Mouse (Mus musculus): ENCODE results near the gene Gm45716.

Gene Gm45716

GRCm38 (mm10) chr11:90187441-90187840 lies at the start of gene Gm45716:
TSS of gene Gm45716 (plus strand) at chr11:90187683.
- DNase-seq (ENCODE audit: low read depth, low spot score), result no peak

- no peak for DNase-seq (ENCODE audit: low read depth, low spot score)
Observed at GRCm38 (mm10) chr11:90142393-90142792, 45.1 kb upstream of the Gm45716 start.

GRCm38 (mm10) chr11:90142936-90143335 lies 44.5 kb upstream of the Gm45716 start:
- DNase-seq (ENCODE audit: low read depth, low spot score), result no peak

- no peak for DNase-seq (ENCODE audit: low read depth, low spot score)
Observed at GRCm38 (mm10) chr11:90146086-90146860, 41.2 kb upstream of the Gm45716 start.

- no peak for DNase-seq (ENCODE audit: low read depth, low spot score)
Observed at GRCm38 (mm10) chr11:90155066-90155465, 32.4 kb upstream of the Gm45716 start.

GRCm38 (mm10) chr11:90155466-90155865 lies 32.0 kb upstream of the Gm45716 start:
- no peak for DNase-seq (ENCODE audit: low read depth, low spot score)

- DNase-seq (ENCODE audit: low read depth, low spot score), result peak; percentile 37
Observed at GRCm38 (mm10) chr11:90167771-90168170, 19.7 kb upstream of the Gm45716 start.

- DNase-seq (ENCODE audit: low read depth, low spot score), result no peak
Observed at GRCm38 (mm10) chr11:90168338-90169065, 19.0 kb upstream of the Gm45716 start.

- no peak for DNase-seq (ENCODE audit: low read depth, low spot score)
Observed at GRCm38 (mm10) chr11:90169200-90170013, 18.1 kb upstream of the Gm45716 start.

GRCm38 (mm10) chr11:90170014-90170320 lies 17.5 kb upstream of the Gm45716 start:
- DNase-seq (ENCODE audit: low read depth, low spot score), result peak; percentile 45

- DNase-seq (ENCODE audit: low read depth, low spot score), result no peak
Observed at GRCm38 (mm10) chr11:90172331-90172730, 15.2 kb upstream of the Gm45716 start.

- DNase-seq (ENCODE audit: low read depth, low spot score), result no peak
Observed at GRCm38 (mm10) chr11:90175634-90176300, 11.7 kb upstream of the Gm45716 start.

- DNase-seq (ENCODE audit: low read depth, low spot score), result no peak
Observed at GRCm38 (mm10) chr11:90177389-90177788, 10.1 kb upstream of the Gm45716 start.

GRCm38 (mm10) chr11:90183361-90183760 lies 4.1 kb upstream of the Gm45716 start:
- peak; percentile 39 for DNase-seq (ENCODE audit: low read depth, low spot score)

- DNase-seq (ENCODE audit: low read depth, low spot score), result no peak
Observed at GRCm38 (mm10) chr11:90184756-90185155, 2.7 kb upstream of the Gm45716 start.

- DNase-seq (ENCODE audit: low read depth, low spot score), result no peak
Observed at GRCm38 (mm10) chr11:90190156-90190555, 2.7 kb downstream of the Gm45716 start.

- DNase-seq (ENCODE audit: low read depth, low spot score), result no peak
Observed at GRCm38 (mm10) chr11:90194946-90195345, 7.5 kb downstream of the Gm45716 start.

- DNase-seq (ENCODE audit: low read depth, low spot score), result no peak
Observed at GRCm38 (mm10) chr11:90195756-90196520, 8.5 kb downstream of the Gm45716 start.

GRCm38 (mm10) chr11:90196521-90197215 lies 9.2 kb downstream of the Gm45716 start:
- no peak for DNase-seq (ENCODE audit: low read depth, low spot score)

- DNase-seq (ENCODE audit: low read depth, low spot score), result no peak
Observed at GRCm38 (mm10) chr11:90198048-90198447, 10.6 kb downstream of the Gm45716 start.
